Mouse (Mus musculus): ENCODE results near the gene Nrros. TPM values are rescaled to one million over a fixed set of nuclear protein-coding genes. Genes with fewer than 3 reads are reported as not detected.

Gene Nrros
- polyA plus RNA-seq, 1 experiment from 2014 or later: 21.9 TPM

DNA sequence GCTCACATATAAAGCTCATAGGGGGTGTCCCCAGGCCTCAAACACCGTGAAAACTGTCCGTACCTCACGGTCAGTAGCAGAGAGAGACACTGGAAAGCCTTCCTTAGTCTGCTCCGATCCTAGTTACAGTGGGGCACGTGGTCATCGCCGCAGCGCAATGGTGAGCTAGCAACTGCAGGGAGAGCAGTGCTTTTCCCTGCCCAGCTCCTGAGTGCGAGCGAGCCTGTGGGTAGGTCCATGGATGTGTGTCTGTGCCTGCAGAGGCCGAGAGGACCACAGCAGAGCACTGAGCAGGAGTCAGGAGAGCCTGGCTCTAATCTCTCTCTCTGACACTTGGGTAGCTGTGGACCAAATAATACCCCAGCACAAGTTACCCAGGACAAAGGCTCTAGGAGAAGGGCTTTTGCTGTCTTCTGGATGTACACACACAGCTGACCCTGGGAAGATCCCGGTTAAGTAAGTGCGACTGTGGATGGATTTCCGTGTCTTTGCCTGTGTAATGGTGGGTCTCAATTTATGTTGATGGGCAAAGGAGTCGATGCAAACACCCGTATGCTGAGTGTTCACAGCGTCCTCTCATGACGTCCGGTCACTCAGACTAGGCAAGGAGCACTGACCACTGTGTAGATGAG is 882 bp downstream of the Nrros start:
- peak overlapping the region; percentile 46 for H3K4me3 ChIP-seq (replicated peaks; ENCODE audit: low read length)
- H3K27me3 ChIP-seq (ENCODE audit: control insufficient read depth, insufficient read depth, low read length): no peaks in the 10 kb centered on the region
- WGBS: 70% methylated on average over 19 of the region's 19 CpGs
- H3K4me1 ChIP-seq (ENCODE audit: control insufficient read depth, insufficient read depth, low read length): peaks cover 5% of the 10 kb centered on the region
- H3K4me2 ChIP-seq (ENCODE audit: low read depth, low read length): peak overlapping the region; percentile 68
- ATAC-seq (ENCODE audit: insufficient read depth, low FRiP score): no peak
- no peaks in the 10 kb centered on the region for H3K9me3 ChIP-seq (replicated peaks; ENCODE audit: control insufficient read depth, low read length)
- H3K27ac ChIP-seq (ENCODE audit: low read length): peak overlapping the region; percentile 3; the same call in 1 of the 2 replicates
- no peaks in the 10 kb centered on the region for H3K36me3 ChIP-seq (ENCODE audit: control insufficient read depth, insufficient read depth, low read length)
- peak overlapping the region; percentile 70 for H3K9ac ChIP-seq (ENCODE audit: low read length)

- H3K27me3 ChIP-seq (ENCODE audit: control insufficient read depth, insufficient read depth, low read length): no peaks in the 10 kb centered on the region
- no peaks in the 10 kb centered on the region for H3K36me3 ChIP-seq (ENCODE audit: control insufficient read depth, insufficient read depth, low read length)
- no peaks in the 10 kb centered on the region for H3K9me3 ChIP-seq (replicated peaks; ENCODE audit: control insufficient read depth, low read length)
- ATAC-seq (ENCODE audit: insufficient read depth, low FRiP score): no peak
- peaks cover 5% of the 10 kb centered on the region for H3K4me1 ChIP-seq (ENCODE audit: control insufficient read depth, insufficient read depth, low read length)
- H3K4me2 ChIP-seq (ENCODE audit: low read depth, low read length): no peak overlapping the region
- 75% methylated on average over 5 of the region's 5 CpGs for WGBS
- H3K9ac ChIP-seq (ENCODE audit: low read length): peak overlapping the region; percentile 25; the same call in 1 of the 2 replicates
- H3K27ac ChIP-seq (ENCODE audit: low read length): no peak overlapping the region
- H3K4me3 ChIP-seq (replicated peaks; ENCODE audit: low read length): peak overlapping the region; percentile 46
These were observed 1.5 kb downstream of the Nrros start for GRCm38 (mm10) chr16:32163891-32164290.

DNA sequence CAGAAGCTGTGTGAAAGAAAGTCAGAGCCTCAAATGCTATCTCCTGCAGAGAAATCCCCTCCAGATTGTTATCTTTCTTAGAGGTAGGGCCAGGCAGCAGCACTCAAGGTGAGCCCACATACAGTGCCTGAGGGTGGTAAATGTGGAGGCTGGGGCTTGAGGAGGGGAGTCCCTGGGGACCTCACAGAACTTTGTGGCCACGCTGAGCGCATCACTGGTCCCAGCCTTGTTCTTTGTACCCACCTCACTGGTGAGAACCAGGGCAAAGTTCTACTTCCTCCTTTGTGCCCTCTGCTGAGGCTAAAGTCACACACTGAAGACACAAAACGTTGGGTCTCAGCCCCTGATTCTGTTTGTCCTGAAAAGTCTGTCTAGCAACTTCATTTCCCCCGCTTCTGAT is 2.0 kb downstream of the Nrros start:
- Histone ChIP-seq H3K4me2 (ENCODE audit: low read depth, low read length) (peak overlapping the region; percentile 11; the same call in 1 of the 2 replicates), H3K36me3 (ENCODE audit: control insufficient read depth, insufficient read depth, low read length) (no peaks in the 10 kb centered on the region), H3K27me3 (ENCODE audit: control insufficient read depth, insufficient read depth, low read length) (no peaks in the 10 kb centered on the region), H3K4me1 (ENCODE audit: control insufficient read depth, insufficient read depth, low read length) (peaks cover 5% of the 10 kb centered on the region), H3K4me3 (replicated peaks; ENCODE audit: low read length) (peak overlapping the region; percentile 46), H3K9ac (ENCODE audit: low read length) (no peak overlapping the region), H3K9me3 (replicated peaks; ENCODE audit: control insufficient read depth, low read length) (no peaks in the 10 kb centered on the region), H3K27ac (ENCODE audit: low read length) (no peak overlapping the region)
- 66% methylated on average over 4 of the region's 4 CpGs for WGBS
- ATAC-seq (ENCODE audit: insufficient read depth, low FRiP score): no peak

GRCm38 (mm10) chr16:32160742-32161323 is 4.6 kb downstream of the Nrros start:
- H3K9me3 ChIP-seq (replicated peaks; ENCODE audit: control insufficient read depth, low read length): no peaks in the 10 kb centered on the region
- WGBS: 85% methylated on average over 9 of the region's 9 CpGs

GRCm38 (mm10) chr16:32158966-32159365 is 6.4 kb downstream of the Nrros start:
- Histone ChIP-seq H3K4me1 (ENCODE audit: control insufficient read depth, insufficient read depth, low read length) (no peaks in the 10 kb centered on the region), H3K4me2 (ENCODE audit: low read depth, low read length) (no peak overlapping the region), H3K27me3 (ENCODE audit: control insufficient read depth, insufficient read depth, low read length) (no peaks in the 10 kb centered on the region), H3K9ac (ENCODE audit: low read length) (no peak overlapping the region), H3K36me3 (ENCODE audit: control insufficient read depth, insufficient read depth, low read length) (no peaks in the 10 kb centered on the region), H3K9me3 (replicated peaks; ENCODE audit: control insufficient read depth, low read length) (no peaks in the 10 kb centered on the region), H3K4me3 (replicated peaks; ENCODE audit: low read length) (no peak overlapping the region), H3K27ac (ENCODE audit: low read length) (no peak overlapping the region)
- no peak for ATAC-seq (ENCODE audit: insufficient read depth, low FRiP score)
- 87% methylated on average over 3 of the region's 3 CpGs for WGBS

More at GRCm38 (mm10) chr16:32160742-32161323, 4.6 kb downstream of the Nrros start:
- no peak for ATAC-seq (ENCODE audit: insufficient read depth, low FRiP score)
- Histone ChIP-seq H3K4me2 (ENCODE audit: low read depth, low read length) (no peak overlapping the region), H3K27ac (ENCODE audit: low read length) (no peak overlapping the region), H3K4me3 (replicated peaks; ENCODE audit: low read length) (no peak overlapping the region), H3K36me3 (ENCODE audit: control insufficient read depth, insufficient read depth, low read length) (no peaks in the 10 kb centered on the region), H3K9ac (ENCODE audit: low read length) (no peak overlapping the region), H3K27me3 (ENCODE audit: control insufficient read depth, insufficient read depth, low read length) (no peaks in the 10 kb centered on the region), H3K4me1 (ENCODE audit: control insufficient read depth, insufficient read depth, low read length) (peaks cover 5% of the 10 kb centered on the region)

GRCm38 (mm10) chr16:32157369-32157768 is 8.0 kb downstream of the Nrros start:
- no peak for ATAC-seq (ENCODE audit: insufficient read depth, low FRiP score)
- no peaks in the 10 kb centered on the region for H3K9me3 ChIP-seq (replicated peaks; ENCODE audit: control insufficient read depth, low read length)
- no peaks in the 10 kb centered on the region for H3K27me3 ChIP-seq (ENCODE audit: control insufficient read depth, insufficient read depth, low read length)
- no peak overlapping the region for H3K9ac ChIP-seq (ENCODE audit: low read length)
- H3K4me1 ChIP-seq (ENCODE audit: control insufficient read depth, insufficient read depth, low read length): no peaks in the 10 kb centered on the region
- H3K27ac ChIP-seq (ENCODE audit: low read length): no peak overlapping the region
- H3K4me3 ChIP-seq (replicated peaks; ENCODE audit: low read length): no peak overlapping the region
- WGBS: 78% methylated on average over 2 of the region's 2 CpGs
- H3K36me3 ChIP-seq (ENCODE audit: control insufficient read depth, insufficient read depth, low read length): no peaks in the 10 kb centered on the region
- H3K4me2 ChIP-seq (ENCODE audit: low read depth, low read length): no peak overlapping the region

GRCm38 (mm10) chr16:32156719-32157118 is 8.7 kb downstream of the Nrros start:
- no peak for ATAC-seq (ENCODE audit: insufficient read depth, low FRiP score)
- Histone ChIP-seq H3K36me3 (ENCODE audit: control insufficient read depth, insufficient read depth, low read length) (no peaks in the 10 kb centered on the region), H3K27ac (ENCODE audit: low read length) (no peak overlapping the region), H3K9me3 (replicated peaks; ENCODE audit: control insufficient read depth, low read length) (no peaks in the 10 kb centered on the region), H3K4me1 (ENCODE audit: control insufficient read depth, insufficient read depth, low read length) (no peaks in the 10 kb centered on the region), H3K9ac (ENCODE audit: low read length) (no peak overlapping the region), H3K27me3 (ENCODE audit: control insufficient read depth, insufficient read depth, low read length) (no peaks in the 10 kb centered on the region), H3K4me3 (replicated peaks; ENCODE audit: low read length) (no peak overlapping the region), H3K4me2 (ENCODE audit: low read depth, low read length) (no peak overlapping the region)
- WGBS: 35% methylated on average over 3 of the region's 3 CpGs

DNA sequence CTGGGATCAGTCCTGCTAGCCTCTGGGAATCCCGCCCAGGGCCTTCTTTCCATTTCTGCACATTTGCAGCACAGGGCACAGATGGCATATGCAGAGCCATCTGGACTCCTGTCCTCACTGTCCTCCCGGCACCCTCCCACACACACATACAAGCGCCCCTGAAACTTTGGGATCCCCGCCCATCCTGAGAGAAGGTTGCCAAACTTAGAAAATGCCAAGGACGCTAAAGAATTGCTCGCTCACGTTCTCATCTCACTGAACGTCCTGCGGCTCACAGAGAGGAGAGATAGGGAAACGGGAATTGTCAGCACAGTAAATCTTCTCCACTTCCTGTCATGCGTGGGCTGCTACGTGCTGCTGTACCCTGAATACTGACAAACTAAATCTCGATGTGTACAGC is 11.0 kb downstream of the Nrros start:
- Histone ChIP-seq H3K36me3 (ENCODE audit: control insufficient read depth, insufficient read depth, low read length) (no peaks in the 10 kb centered on the region), H3K4me3 (replicated peaks; ENCODE audit: low read length) (no peak overlapping the region), H3K4me2 (ENCODE audit: low read depth, low read length) (no peak overlapping the region), H3K27me3 (ENCODE audit: control insufficient read depth, insufficient read depth, low read length) (no peaks in the 10 kb centered on the region), H3K27ac (ENCODE audit: low read length) (no peak overlapping the region), H3K9me3 (replicated peaks; ENCODE audit: control insufficient read depth, low read length) (no peaks in the 10 kb centered on the region), H3K9ac (ENCODE audit: low read length) (peak overlapping the region; percentile 36; the same call in 1 of the 2 replicates), H3K4me1 (ENCODE audit: control insufficient read depth, insufficient read depth, low read length) (no peaks in the 10 kb centered on the region)
- 61% methylated on average over 13 of the region's 13 CpGs for WGBS
- ATAC-seq (ENCODE audit: insufficient read depth, low FRiP score): no peak

- Histone ChIP-seq H3K27me3 (ENCODE audit: control insufficient read depth, insufficient read depth, low read length) (no peaks in the 10 kb centered on the region), H3K9me3 (replicated peaks; ENCODE audit: control insufficient read depth, low read length) (no peaks in the 10 kb centered on the region), H3K4me2 (ENCODE audit: low read depth, low read length) (no peak overlapping the region), H3K27ac (ENCODE audit: low read length) (no peak overlapping the region), H3K9ac (ENCODE audit: low read length) (peak overlapping the region; percentile 36; the same call in 1 of the 2 replicates), H3K4me3 (replicated peaks; ENCODE audit: low read length) (no peak overlapping the region), H3K4me1 (ENCODE audit: control insufficient read depth, insufficient read depth, low read length) (no peaks in the 10 kb centered on the region), H3K36me3 (ENCODE audit: control insufficient read depth, insufficient read depth, low read length) (no peaks in the 10 kb centered on the region)
- WGBS: 88% methylated on average over 1 of the region's 1 CpGs
- no peak for ATAC-seq (ENCODE audit: insufficient read depth, low FRiP score)
These were observed 11.4 kb downstream of the Nrros start for GRCm38 (mm10) chr16:32153976-32154375.

Data from stomach, embryonic 16.5 days (tissue).